Mouse (Mus musculus) thymus, adult 2 months (tissue): Measurements from ENCODE around the gene Armh4.

Experiments
- CTCF ChIP-seq: fragments of 200-500 bp; IDR thresholded peaks from 2 replicates; pipeline ENCODE4 v1.5.1; 2012; ENCODE audit warnings: mild to moderate bottlenecking, control low read depth, low read length, moderate library complexity, borderline replicate concordance; ENCODE audit not compliant: control insufficient read depth, poor library complexity, insufficient read depth; ENCODE audit errors: extremely low read depth
- POLR2A ChIP-seq: fragments of 200-500 bp; IDR thresholded peaks from 2 replicates; pipeline ENCODE4 v1.6.1; 2012; ENCODE audit warnings: mild to moderate bottlenecking, low read length, control low read depth, moderate library complexity; ENCODE audit not compliant: control insufficient read depth, poor library complexity, insufficient read depth; ENCODE audit errors: extremely low read depth

- no peak for TF ChIP-seq CTCF
- TF ChIP-seq POLR2A: no peak
Observed at GRCm38 (mm10) chr14:49637422-49637821, 145.8 kb downstream of the Armh4 start.
